Mouse (Mus musculus) monocyte, adult 2 months (primary cell): ENCODE results near the gene Epha3.

ENCODE experiments used
- DNase-seq, 2 experiments: peaks; one replicate each; pipeline ENCODE4 v3.0.0; 2022; ENCODE audit warnings: low spot score in 2 of 2, low read depth in 1 of 2

The Epha3 gene

GRCm38 (mm10) chr16:63863913-63864330, at the start of gene Epha3:
Gene Epha3 (minus strand): TSS chr16:63864175.
- no peak for DNase-seq

DNA sequence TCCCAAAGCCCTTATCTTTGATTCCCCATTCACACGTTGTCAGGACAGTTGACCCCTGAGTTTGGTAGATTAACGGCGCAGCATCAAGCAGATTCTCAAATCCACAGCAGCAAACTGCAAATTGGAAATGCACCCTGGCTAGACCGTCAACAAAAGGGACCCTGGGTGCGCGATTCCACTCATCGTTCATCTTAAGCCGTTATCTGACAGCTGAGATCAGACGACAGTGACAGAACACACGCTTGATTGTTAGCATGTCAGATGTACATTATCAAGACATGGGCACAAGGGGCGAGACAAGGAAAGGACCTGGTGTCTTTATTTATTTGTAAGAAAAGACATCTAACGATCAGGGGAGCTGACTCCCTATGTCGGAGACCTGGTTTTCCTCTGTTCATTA, 39.5 kb upstream of the Epha3 start:
- no peak for DNase-seq

DNA sequence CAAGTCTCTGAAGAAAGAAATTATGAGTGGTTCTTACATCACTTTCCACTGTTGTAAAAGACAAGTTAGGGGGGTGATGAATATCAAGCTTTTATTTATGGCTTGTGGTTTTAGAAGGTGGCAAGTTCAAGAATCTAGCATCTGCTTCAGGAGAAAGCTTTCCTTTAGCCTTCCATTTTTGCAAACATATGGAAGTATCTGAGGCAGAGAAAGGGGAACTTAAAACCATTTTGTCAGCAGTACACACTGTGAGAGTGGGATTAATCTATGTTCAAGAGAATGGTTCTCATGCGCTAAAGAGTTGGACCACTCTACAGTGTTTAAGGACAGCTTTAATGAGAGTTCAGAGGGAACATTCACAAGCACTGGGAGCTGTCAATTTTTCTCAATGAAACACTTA, 17.2 kb upstream of the Epha3 start:
- DNase-seq, result no peak

GRCm38 (mm10) chr16:63872313-63872712, 8.3 kb upstream of the Epha3 start:
- DNase-seq, result no peak

DNA sequence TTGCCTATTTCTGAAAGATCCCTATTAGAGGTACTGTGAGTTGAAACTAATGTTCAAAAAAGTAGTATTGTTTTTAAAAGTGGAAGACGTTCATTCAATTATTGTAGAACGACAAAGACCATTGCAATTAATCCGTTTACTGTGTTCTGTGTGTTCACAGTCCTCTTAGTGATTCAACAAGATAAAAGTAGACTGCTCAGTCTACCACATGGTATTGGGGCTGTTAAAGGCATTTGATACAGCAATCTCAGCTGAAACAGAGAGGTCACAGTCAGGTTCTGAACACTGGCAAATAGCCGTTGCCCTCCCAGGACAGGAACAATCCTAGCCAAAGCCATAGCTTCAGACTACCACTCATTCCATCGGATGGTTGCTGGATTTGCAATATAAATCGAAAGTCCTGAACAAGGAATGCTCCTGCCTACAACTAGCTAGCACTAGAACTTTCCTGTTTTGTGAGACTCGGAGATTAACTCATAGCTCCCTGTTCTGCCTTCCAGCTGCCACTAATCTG, 545 bp upstream of the Epha3 start:
- no peak for DNase-seq

- DNase-seq, result no peak
Observed at GRCm38 (mm10) chr16:63863181-63863580, 794 bp downstream of the Epha3 start.

GRCm38 (mm10) chr16:63857561-63857960, 6.4 kb downstream of the Epha3 start:
- no peak for DNase-seq

DNA sequence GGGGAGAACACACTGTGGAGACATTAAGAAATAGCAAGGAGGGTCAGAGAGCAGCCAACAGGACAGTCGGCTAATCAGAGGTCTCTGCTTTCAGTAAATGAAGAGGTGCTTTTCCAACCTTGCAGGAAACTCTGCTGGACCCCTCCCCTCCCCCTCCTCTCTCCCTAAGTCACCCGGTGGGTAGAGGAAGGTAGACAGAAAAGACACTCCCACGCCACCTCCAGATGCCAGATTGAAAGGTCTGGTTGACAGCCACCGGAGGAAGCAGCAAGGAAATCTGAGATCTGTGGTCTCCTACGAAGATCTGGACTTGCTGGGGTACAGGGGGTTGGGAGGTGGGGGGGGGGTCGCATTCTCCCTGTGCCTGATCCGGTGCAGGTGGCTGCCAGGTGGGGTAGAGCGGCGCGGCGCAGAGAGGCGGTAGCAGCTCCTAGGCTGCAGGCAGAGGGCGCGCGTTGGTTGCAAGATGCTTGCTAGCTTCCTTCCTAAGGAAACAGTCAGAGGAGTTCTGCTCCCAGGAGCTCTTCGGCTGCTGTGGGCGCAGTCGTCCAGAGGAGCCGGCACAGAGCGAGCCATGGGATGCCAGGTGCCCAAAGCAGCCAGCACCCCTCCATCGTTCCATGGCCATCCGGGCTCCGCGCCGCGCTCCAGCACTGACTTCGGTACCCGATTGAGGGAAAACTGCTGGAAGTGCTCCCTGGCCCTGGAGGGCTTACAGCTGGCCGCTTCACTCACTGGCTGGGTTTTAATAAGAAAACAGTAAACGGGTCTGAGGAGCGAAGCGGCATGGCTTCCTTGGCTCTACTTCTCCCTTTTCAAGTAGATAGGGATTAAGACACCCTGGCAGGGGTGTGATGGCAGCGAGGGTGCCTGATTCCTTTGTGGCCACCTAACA, 7.1 kb downstream of the Epha3 start:
- no peak for DNase-seq

GRCm38 (mm10) chr16:63850297-63850696, 13.7 kb downstream of the Epha3 start:
- DNase-seq, result no peak

GRCm38 (mm10) chr16:63842911-63843310, 21.1 kb downstream of the Epha3 start:
- no peak for DNase-seq

DNA sequence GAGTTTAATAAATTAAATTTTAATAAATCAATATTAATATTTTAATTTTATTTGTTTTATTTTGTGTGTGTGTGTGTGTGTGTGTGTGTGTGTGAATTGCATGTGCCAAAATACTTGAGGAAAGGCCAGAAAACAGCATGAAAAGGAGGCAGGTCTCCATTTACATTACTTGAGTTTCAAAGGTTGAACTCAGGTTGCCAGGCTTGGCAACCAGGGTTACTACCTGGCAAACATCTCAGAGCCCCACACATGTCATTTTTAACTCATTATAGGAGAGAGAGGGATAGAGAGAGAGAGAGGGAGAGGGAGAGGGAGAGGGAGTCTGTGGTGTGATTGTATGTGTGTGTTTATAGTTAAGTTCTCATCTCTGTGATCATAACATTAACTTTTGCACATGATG, 26.5 kb downstream of the Epha3 start:
- no peak for DNase-seq

- no peak for DNase-seq
Observed at GRCm38 (mm10) chr16:63821164-63821563, 42.8 kb downstream of the Epha3 start.

DNA sequence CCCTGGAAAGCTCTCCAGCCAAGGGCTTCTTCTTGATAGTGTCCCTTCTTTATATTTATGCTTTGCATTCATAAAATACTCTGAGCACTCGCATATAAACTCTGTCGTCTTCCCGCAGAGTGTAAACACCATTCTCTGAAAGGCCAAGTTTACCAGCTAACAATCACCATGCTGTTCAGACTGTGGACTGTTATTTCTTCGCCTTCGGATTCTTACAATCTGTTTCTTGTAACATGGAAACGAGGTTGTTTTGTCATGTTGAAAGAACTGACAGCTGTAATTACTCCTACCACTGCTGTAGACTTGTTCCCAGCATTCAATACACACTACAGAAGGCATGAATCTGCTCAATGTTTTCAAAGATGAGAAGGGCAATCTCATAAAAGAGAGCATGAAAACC, 46.4 kb downstream of the Epha3 start:
- DNase-seq, result no peak

GRCm38 (mm10) chr16:63816672-63817071, 47.3 kb downstream of the Epha3 start:
- DNase-seq, result no peak

DNA sequence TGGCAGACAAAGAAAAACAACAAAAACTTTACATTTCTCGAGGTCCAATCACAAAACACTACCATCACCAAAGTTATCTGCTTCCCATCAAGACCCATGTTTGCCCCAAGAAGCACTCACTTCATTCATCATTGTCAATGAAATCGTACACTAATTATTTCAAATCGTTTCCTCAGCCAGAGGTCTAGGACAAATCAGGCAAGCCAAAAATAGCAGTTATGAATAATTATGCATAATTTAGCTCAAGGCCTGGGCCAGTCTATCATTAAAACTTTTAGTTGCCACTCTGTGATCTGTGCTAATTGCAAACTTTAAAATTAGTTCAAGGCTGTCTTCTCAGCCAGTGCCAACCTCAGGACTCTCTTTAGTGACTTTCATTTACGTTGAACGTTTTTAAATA, 54.1 kb downstream of the Epha3 start:
- DNase-seq, result no peak

- DNase-seq, result no peak
Observed at GRCm38 (mm10) chr16:63808991-63809390, 55.0 kb downstream of the Epha3 start.

DNA sequence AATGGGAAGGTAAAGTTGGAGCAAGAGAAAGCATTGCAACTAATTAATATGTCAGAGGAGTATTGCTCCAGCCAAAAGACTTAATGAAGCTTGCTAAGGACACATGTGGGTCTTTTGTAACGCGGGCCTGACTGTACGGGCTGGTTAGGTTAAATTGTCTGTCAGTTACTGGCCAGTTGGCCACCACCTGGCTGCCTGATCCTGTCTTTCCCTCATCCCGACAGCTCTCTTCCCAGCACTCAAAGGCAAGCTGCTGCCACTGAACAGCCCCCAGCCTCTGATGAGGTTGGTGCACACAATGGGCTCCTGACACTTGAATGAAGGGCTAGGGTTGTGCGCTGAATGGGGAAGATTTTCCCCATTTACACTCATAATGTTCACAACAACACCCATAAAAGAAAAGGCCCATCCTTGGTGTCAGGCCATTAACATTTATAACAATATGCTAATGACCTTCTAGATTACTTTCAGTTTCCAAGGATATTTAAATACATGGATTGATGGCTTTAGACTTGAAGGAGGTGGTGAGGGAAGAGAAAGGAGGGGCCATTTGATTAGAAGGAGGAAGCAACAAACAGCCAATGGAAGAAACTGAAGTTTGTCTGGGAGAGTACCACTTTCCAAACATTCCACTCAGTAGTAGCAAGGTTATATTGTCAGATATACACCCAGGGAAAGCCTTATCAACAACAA, 57.4 kb downstream of the Epha3 start:
- no peak for DNase-seq

- DNase-seq, result no peak
Observed at GRCm38 (mm10) chr16:63806025-63806424, 58.0 kb downstream of the Epha3 start.

DNA sequence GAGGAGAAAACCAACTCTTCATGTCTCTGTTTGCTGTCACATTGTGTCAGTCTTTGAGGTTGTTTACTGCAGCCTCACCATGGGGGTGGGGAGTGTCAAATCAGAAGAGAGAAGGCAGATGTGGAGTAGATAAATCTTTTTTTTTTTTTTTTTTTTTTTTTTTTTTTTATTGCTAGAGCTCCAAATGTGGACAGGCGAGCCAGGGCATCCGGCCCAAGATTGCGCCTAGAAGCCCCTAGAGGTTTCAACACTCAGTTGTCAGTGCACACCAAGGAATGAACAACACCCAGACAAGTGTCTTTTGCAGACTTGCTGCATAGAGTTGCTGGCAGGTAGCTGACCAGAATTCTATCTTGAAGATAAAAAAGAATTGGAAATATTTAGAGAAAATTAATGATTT, 62.5 kb downstream of the Epha3 start:
- no peak for DNase-seq

DNA sequence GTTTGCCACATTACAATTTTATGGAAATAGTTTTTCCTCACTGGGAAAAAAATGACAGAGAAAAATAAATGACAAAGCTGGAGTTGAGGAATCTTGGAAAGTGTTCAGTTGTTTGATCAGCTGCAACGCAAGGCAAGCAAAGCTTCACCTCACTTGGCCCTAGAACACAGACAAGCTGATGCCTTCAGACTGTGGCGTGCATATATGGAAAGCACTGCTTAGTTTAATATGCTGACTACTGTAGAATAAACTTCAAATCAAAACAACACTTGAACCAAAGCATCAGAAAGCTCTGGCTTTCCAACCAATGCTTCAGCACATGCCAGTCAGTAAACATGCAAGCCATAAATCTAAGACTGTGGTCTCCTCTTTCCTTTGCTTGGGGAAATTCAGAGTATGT, 65.6 kb downstream of the Epha3 start:
- DNase-seq, result no peak

DNA sequence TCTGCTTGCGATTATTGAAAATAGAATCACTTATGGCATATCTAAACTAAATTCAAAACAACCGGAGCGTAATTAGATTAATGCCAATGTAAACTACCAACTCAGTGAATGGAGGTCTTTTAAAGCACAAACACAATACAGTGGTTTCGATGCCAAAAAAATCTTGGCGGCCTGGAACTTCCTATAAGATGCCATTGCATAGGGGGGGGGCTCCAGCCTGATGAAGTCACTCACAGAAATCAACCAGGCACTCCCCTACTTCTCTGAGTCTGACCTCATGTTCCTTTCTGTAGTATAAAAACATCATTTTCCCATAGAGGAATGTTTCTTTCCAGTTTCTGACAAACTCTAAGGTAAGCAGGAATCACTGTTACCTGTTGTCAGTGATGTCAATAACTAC, 69.7 kb downstream of the Epha3 start:
- no peak for DNase-seq

DNA sequence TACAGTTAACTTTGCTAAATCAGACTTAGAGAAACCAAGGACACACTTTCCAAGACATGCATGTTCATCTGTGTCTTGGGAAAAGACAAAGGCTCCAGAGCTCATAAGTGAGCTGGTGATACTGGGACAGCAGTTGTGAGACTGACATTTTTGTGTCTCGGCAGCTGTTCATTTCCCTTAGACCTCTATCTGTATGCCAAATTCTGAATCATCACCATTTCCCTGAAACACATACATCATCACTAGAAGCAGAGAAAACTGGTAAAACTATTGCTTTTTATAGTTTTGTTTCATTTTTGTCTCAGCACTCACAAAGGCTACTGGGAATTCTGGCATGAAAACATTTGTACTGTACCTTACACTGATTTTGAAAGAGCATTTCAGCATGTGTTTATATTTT, 70.2 kb downstream of the Epha3 start:
- DNase-seq, result no peak
